Mouse (Mus musculus) megakaryocyte progenitor cell, adult 5-6 weeks (primary cell): ENCODE data around the gene Mcl1. TPM values are rescaled to one million over a fixed set of nuclear protein-coding genes. Genes with fewer than 3 reads are reported as not detected.

Experiments used
- ATAC-seq: replicated peaks from 2 replicates; pipeline ENCODE4 v1.8.0; 2016; ENCODE audit warnings: mild to moderate bottlenecking, moderate TSS enrichment, inconsistent platforms; ENCODE audit not compliant: poor library complexity
- total RNA-seq, 2 experiments: library from RNA; stranded (forward) in 1 of 2; stranded (reverse) in 1 of 2; fragments of 157-497, 149-512 nt in 1 of 2; fragments of 200-1000 nt in 1 of 2; gene quantifications; 2 replicates each; pipeline versions ENCODE4 v1.2.3 to v1.2.4; 2015 to 2017

Gene Mcl1
- total RNA-seq, 2 experiments from 2014 or later = 131 to 154 TPM

DNA sequence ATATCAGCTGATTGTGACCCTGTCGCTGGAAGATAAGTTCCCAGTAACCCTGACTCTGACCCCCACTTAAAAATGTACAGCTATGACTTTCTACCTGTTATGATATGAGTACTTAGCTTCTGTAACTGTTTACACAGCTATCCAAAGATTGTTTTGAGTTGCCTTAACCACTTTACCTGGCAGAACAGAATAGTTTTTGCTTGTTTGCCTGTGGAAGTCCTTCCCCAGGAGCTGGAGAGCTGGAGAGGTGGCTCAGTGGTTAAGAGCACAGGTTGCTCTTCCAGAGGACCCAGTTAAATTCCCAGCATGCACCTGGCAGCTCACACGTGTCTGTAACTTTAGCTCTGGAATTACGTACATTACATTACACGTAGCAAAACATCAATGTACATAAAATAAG, 46.0 kb downstream of the Mcl1 start:
- no peak for ATAC-seq

DNA sequence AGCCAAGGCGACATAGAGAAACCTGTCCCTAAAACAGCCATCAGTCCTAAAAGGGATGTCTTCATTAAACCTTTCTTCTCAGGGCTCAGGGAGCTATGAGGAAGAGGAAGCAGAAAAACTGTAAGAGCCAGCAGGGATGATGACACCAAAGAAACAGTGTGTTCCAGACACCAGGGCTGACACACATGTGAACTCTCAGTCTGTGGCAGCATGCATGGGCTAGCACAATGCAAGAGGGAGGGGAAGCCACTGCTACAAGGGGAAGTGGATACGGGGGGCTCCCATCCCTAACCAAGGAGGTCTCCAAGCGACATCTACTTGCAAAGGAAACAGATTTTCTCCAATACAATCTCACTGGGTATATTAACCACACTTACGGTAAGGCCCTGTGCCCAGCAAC, 47.7 kb downstream of the Mcl1 start:
- peak; percentile 78 for ATAC-seq

DNA sequence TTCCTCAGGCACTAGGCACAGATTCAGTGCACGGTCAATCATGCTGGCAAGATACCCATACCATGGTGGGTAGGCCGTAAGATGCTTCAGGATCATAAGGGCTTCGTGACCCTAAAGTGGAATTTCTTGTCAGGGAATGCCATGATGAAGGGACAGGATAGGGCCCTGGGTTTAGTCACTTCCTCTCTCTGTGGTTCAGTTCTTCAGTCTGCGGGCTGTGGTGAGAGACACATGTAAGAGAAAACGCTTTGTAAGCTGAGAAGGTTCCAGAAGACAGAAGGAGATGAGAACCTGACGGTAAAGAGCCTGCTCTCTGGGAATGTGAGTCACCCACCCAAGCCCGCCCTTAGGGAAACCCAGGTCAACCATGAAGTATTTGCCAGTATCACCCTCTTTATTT, 48.9 kb downstream of the Mcl1 start:
- ATAC-seq = peak; percentile 67

DNA sequence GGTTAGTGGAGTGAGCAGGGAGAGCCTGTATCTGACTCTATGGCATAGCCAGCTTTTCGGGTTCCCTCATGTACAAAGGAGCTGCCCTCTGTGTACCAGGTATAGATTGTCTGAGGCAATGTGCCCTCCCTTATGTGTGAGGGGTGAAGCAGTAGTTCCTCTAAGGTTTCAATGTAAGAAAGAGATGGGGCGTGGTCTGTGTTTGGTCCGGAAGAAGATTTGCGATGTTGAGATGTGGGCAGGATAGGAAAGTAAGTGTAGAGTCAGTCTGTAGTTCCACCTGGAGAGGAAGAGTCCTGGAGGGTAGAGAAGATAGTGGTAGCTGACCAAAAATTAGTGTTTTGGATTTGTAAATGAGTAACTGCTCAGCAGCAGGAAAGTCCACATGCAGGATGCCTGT, 50.5 kb downstream of the Mcl1 start:
- 0 out of 2 replicates have a peak, but pooled peaks have one; percentile 19 for ATAC-seq

DNA sequence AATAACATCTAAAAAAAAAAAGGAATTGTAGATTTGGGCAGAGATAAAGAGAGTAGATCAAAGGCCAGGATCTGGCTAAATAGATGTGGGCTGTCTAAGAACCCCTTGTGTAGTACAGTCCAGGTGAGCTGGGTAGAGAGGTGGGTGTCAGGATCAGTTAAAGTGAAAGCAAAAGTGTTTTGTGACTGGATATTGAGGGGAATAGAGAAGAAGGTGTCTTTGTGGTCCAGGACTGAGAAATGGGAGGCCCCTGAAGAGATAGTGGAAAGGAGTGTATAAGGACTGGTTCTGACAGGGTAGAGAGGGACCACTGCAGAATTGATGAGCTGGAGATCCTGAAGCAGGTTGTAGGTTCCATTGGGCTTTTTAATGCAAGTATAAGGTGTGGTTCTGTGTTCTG, 51.4 kb downstream of the Mcl1 start:
- ATAC-seq = no peak

Other genes with a start within 250 kb of the Mcl1 start
- 19.3 and 23.6 TPM in 2 replicates for gene Arnt, start 224.4 kb upstream of the Mcl1 start, total RNA-seq (2015)
- 14.7 and 21.4 TPM in 2 replicates for gene Arnt, start 224.4 kb upstream of the Mcl1 start, total RNA-seq (2017)
- gene Ctsk, start 159.5 kb upstream of the Mcl1 start, total RNA-seq (2015) = 0.17 and 0.49 TPM in 2 replicates
- gene Ctsk, start 159.5 kb upstream of the Mcl1 start, total RNA-seq (2017) = not detected in 2 replicates
- gene Ctss, start 132.0 kb upstream of the Mcl1 start, total RNA-seq (2015) = 43.7 and 64.7 TPM in 2 replicates
- 73.6 and 105 TPM in 2 replicates for gene Ctss, start 132.0 kb upstream of the Mcl1 start, total RNA-seq (2017)
- not detected in 2 replicates for gene Hormad1, start 99.1 kb upstream of the Mcl1 start, total RNA-seq (2015)
- not detected in 2 replicates for gene Hormad1, start 99.1 kb upstream of the Mcl1 start, total RNA-seq (2017)
- gene Golph3l, start 69.9 kb upstream of the Mcl1 start, total RNA-seq (2015) = 57.3 and 60.3 TPM in 2 replicates
- gene Golph3l, start 69.9 kb upstream of the Mcl1 start, total RNA-seq (2017) = 40.0 and 66.2 TPM in 2 replicates
- gene Ensa, start 33.8 kb upstream of the Mcl1 start, total RNA-seq (2015) = 32.6 and 37.1 TPM in 2 replicates
- gene Ensa, start 33.8 kb upstream of the Mcl1 start, total RNA-seq (2017) = 49.7 and 66.8 TPM in 2 replicates
- 0.17 and 1.4 TPM in 2 replicates for gene Adamtsl4, start 29.1 kb downstream of the Mcl1 start, total RNA-seq (2015)
- gene Adamtsl4, start 29.1 kb downstream of the Mcl1 start, total RNA-seq (2017) = 0.33 TPM in 1 of 2 replicates, not detected in the other
- gene Ecm1, start 80.8 kb downstream of the Mcl1 start, total RNA-seq (2015) = 3.9 and 5.4 TPM in 2 replicates
- 0.37 and 1.8 TPM in 2 replicates for gene Ecm1, start 80.8 kb downstream of the Mcl1 start, total RNA-seq (2017)
- 27.8 and 29.9 TPM in 2 replicates for gene Tars2, start 101.4 kb downstream of the Mcl1 start, total RNA-seq (2015)
- gene Tars2, start 101.4 kb downstream of the Mcl1 start, total RNA-seq (2017) = 47.3 and 52.2 TPM in 2 replicates
- 51.7 and 59.5 TPM in 2 replicates for gene Rprd2, start 160.1 kb downstream of the Mcl1 start, total RNA-seq (2015)
- 18.9 and 22.5 TPM in 2 replicates for gene Rprd2, start 160.1 kb downstream of the Mcl1 start, total RNA-seq (2017)
- 41.2 and 56.2 TPM in 2 replicates for gene Prpf3, start 197.1 kb downstream of the Mcl1 start, total RNA-seq (2015)
- gene Prpf3, start 197.1 kb downstream of the Mcl1 start, total RNA-seq (2017) = 25.7 and 51.2 TPM in 2 replicates
- gene Mrps21, start 212.7 kb downstream of the Mcl1 start, total RNA-seq (2015) = 132 and 147 TPM in 2 replicates
- 382 and 387 TPM in 2 replicates for gene Mrps21, start 212.7 kb downstream of the Mcl1 start, total RNA-seq (2017)
- 0.56 and 1.3 TPM in 2 replicates for gene Ciart, start 223.5 kb downstream of the Mcl1 start, total RNA-seq (2015)
- 2.8 and 3.3 TPM in 2 replicates for gene Ciart, start 223.5 kb downstream of the Mcl1 start, total RNA-seq (2017)
- 55.1 and 62.0 TPM in 2 replicates for gene BC028528, start 233.2 kb downstream of the Mcl1 start, total RNA-seq (2015)
- 63.3 and 68.9 TPM in 2 replicates for gene BC028528, start 233.2 kb downstream of the Mcl1 start, total RNA-seq (2017)
- gene Aph1a, start 235.2 kb downstream of the Mcl1 start, total RNA-seq (2015) = 30.6 and 30.8 TPM in 2 replicates
- gene Aph1a, start 235.2 kb downstream of the Mcl1 start, total RNA-seq (2017) = 34.9 and 35.1 TPM in 2 replicates
- not detected in 2 replicates for gene Car14, start 245.9 kb downstream of the Mcl1 start, total RNA-seq (2015)
- not detected in 2 replicates for gene Car14, start 245.9 kb downstream of the Mcl1 start, total RNA-seq (2017)